Mouse (Mus musculus) myocyte (in vitro differentiated cells): ENCODE results near the gene Prnd.

Experiments used
- CEBPB ChIP-seq: IDR thresholded peaks from 2 replicates; pipeline ENCODE4 v1.6.1; 2011; ENCODE audit warnings: mild to moderate bottlenecking, moderate library complexity; ENCODE audit not compliant: poor library complexity, insufficient read depth, severe bottlenecking
- E2F4 ChIP-seq: IDR thresholded peaks from one replicate; pipeline ENCODE4 v1.6.1; 2011; ENCODE audit warnings: mild to moderate bottlenecking, control low read depth, moderate library complexity; ENCODE audit not compliant: insufficient read depth
- MAX ChIP-seq: IDR thresholded peaks from one replicate; pipeline ENCODE4 v1.6.1; 2011; ENCODE audit warnings: low read depth, mild to moderate bottlenecking, control low read depth
- MYOD1 ChIP-seq, 3 experiments: IDR thresholded peaks; one replicate each; pipeline ENCODE4 v1.6.1; 2011; ENCODE audit warnings: control low read depth in 2 of 3, low read depth in 2 of 3, mild to moderate bottlenecking in 2 of 3, moderate library complexity in 1 of 3; ENCODE audit not compliant: insufficient read length in 2 of 3, control insufficient read depth in 1 of 3
- MYOG ChIP-seq, 3 experiments: IDR thresholded peaks; one replicate each; pipeline ENCODE4 v1.6.1; 2011; ENCODE audit warnings: control low read depth in 2 of 3, low read depth in 2 of 3, mild to moderate bottlenecking in 2 of 3; ENCODE audit not compliant: insufficient read length in 2 of 3, control insufficient read depth in 1 of 3, insufficient read depth in 1 of 3
- POLR2A ChIP-seq: IDR thresholded peaks from one replicate; pipeline ENCODE4 v1.6.1; 2011; ENCODE audit warnings: low read depth, mild to moderate bottlenecking, control low read depth, moderate library complexity; ENCODE audit not compliant: insufficient read length
- POLR2AphosphoS2 ChIP-seq: IDR thresholded peaks from one replicate; pipeline ENCODE4 v1.6.1; 2011; ENCODE audit warnings: low read depth, control low read depth; ENCODE audit not compliant: insufficient read length
- REST ChIP-seq: IDR thresholded peaks from one replicate; pipeline ENCODE4 v1.6.1; 2011; ENCODE audit warnings: mild to moderate bottlenecking, control low read depth, moderate library complexity; ENCODE audit not compliant: insufficient read depth, insufficient read length
- SRF ChIP-seq: IDR thresholded peaks from one replicate; pipeline ENCODE4 v1.6.1; 2011; ENCODE audit warnings: low read depth; ENCODE audit not compliant: control insufficient read depth, insufficient read length
- TCF12 ChIP-seq: IDR thresholded peaks from one replicate; pipeline ENCODE4 v1.6.1; 2011; ENCODE audit warnings: mild to moderate bottlenecking, control low read depth; ENCODE audit not compliant: poor library complexity, insufficient read depth, severe bottlenecking
- USF1 ChIP-seq: IDR thresholded peaks from one replicate; pipeline ENCODE4 v1.6.1; 2011; ENCODE audit warnings: low read depth, mild to moderate bottlenecking, control low read depth, moderate library complexity

- TF ChIP-seq USF1 (no peak), TCF12 (no peak), MAX (no peak), POLR2A (no peak), MYOG (IDR thresholded peaks at IDR 0.05; ENCODE audit: control insufficient read depth in 1 of 3, insufficient read depth in 1 of 3, insufficient read length in 2 of 3, low read depth in 2 of 3) (no peak), E2F4 (no peak), CEBPB (no peak), POLR2AphosphoS2 (no peak), REST (no peak), MYOD1 (IDR thresholded peaks at IDR 0.05; ENCODE audit: control insufficient read depth in 1 of 3, insufficient read length in 2 of 3, low read depth in 2 of 3) (no peak), SRF (no peak)
Observed at GRCm38 (mm10) chr2:131907311-131907710, 43.4 kb upstream of the Prnd start.
